Mouse (Mus musculus): ENCODE data around the gene Foxi2.

GRCm38 (mm10) chr7:135397874-135398273, 12.2 kb upstream of the Foxi2 start:
- TF ChIP-seq ZNF384 (IDR thresholded peaks at IDR 0.05; ENCODE audit: low read depth, low read length), result no peak
- TF ChIP-seq CHD2 (IDR thresholded peaks at IDR 0.05; ENCODE audit: low read depth, low read length), result no peak
- no peak for TF ChIP-seq MAFK (IDR thresholded peaks at IDR 0.05; ENCODE audit: insufficient read depth, low read depth, low read length)
